Mouse (Mus musculus): ENCODE measurements around the gene Piwil1.

The Piwil1 gene

GRCm38 (mm10) chr5:128702224-128702623 is at the start of gene Piwil1:
Gene Piwil1 (plus strand): TSS chr5:128702524.
- no peak for DNase-seq (ENCODE audit: low spot score)

GRCm38 (mm10) chr5:128656496-128657135 is 45.7 kb upstream of the Piwil1 start:
- no peak for DNase-seq (ENCODE audit: low spot score)

GRCm38 (mm10) chr5:128660101-128660500 is 42.2 kb upstream of the Piwil1 start:
- DNase-seq (ENCODE audit: low spot score) = no peak

GRCm38 (mm10) chr5:128662881-128663280 is 39.4 kb upstream of the Piwil1 start:
- DNase-seq (ENCODE audit: low spot score) = no peak

GRCm38 (mm10) chr5:128663976-128664375 is 38.3 kb upstream of the Piwil1 start:
- no peak for DNase-seq (ENCODE audit: low spot score)

GRCm38 (mm10) chr5:128665045-128665444 is 37.3 kb upstream of the Piwil1 start:
- no peak for DNase-seq (ENCODE audit: low spot score)

GRCm38 (mm10) chr5:128667303-128667702 is 35.0 kb upstream of the Piwil1 start:
- DNase-seq (ENCODE audit: low spot score) = no peak

GRCm38 (mm10) chr5:128674124-128674523 is 28.2 kb upstream of the Piwil1 start:
- DNase-seq (ENCODE audit: low spot score) = no peak

GRCm38 (mm10) chr5:128677373-128677772 is 25.0 kb upstream of the Piwil1 start:
- DNase-seq (ENCODE audit: low spot score) = no peak

GRCm38 (mm10) chr5:128677861-128678260 is 24.5 kb upstream of the Piwil1 start:
- no peak for DNase-seq (ENCODE audit: low spot score)

GRCm38 (mm10) chr5:128681456-128681855 is 20.9 kb upstream of the Piwil1 start:
- DNase-seq (ENCODE audit: low spot score) = no peak

- DNase-seq (ENCODE audit: low spot score) = peak; percentile 54
Measured at GRCm38 (mm10) chr5:128684192-128684591, 18.1 kb upstream of the Piwil1 start.

- peak; percentile 10 for DNase-seq (ENCODE audit: low spot score)
Measured at GRCm38 (mm10) chr5:128684621-128685020, 17.7 kb upstream of the Piwil1 start.

- no peak for DNase-seq (ENCODE audit: low spot score)
Measured at GRCm38 (mm10) chr5:128687139-128687538, 15.2 kb upstream of the Piwil1 start.

- DNase-seq (ENCODE audit: low spot score) = no peak
Measured at GRCm38 (mm10) chr5:128694107-128694506, 8.2 kb upstream of the Piwil1 start.

- DNase-seq (ENCODE audit: low spot score) = no peak
Measured at GRCm38 (mm10) chr5:128694611-128695325, 7.6 kb upstream of the Piwil1 start.

- DNase-seq (ENCODE audit: low spot score) = no peak
Measured at GRCm38 (mm10) chr5:128696824-128697223, 5.5 kb upstream of the Piwil1 start.

GRCm38 (mm10) chr5:128700716-128701115 is 1.6 kb upstream of the Piwil1 start:
- no peak for DNase-seq (ENCODE audit: low spot score)

- DNase-seq (ENCODE audit: low spot score) = no peak
Measured at GRCm38 (mm10) chr5:128703688-128704087, 1.4 kb downstream of the Piwil1 start.

- no peak for DNase-seq (ENCODE audit: low spot score)
Measured at GRCm38 (mm10) chr5:128704134-128704904, 2.0 kb downstream of the Piwil1 start.

GRCm38 (mm10) chr5:128706467-128706866 is 4.1 kb downstream of the Piwil1 start:
- no peak for DNase-seq (ENCODE audit: low spot score)

- DNase-seq (ENCODE audit: low spot score) = no peak
Measured at GRCm38 (mm10) chr5:128707271-128707670, 4.9 kb downstream of the Piwil1 start.

- DNase-seq (ENCODE audit: low spot score) = no peak
Measured at GRCm38 (mm10) chr5:128708929-128709328, 6.6 kb downstream of the Piwil1 start.
